Mouse (Mus musculus) inflammation-experienced regulatory T-cells, adult 6 months (primary cell): ENCODE measurements around the gene C1ql3. TPM values are rescaled to one million over a fixed set of nuclear protein-coding genes. Genes with fewer than 3 reads are reported as not detected.

ENCODE experiments used
- polyA plus RNA-seq, 3 experiments: library from polyadenylated mRNA; unstranded; fragments of 100-300 nt; shearing (Covaris generic); gene quantifications; one replicate each; pipeline ENCODE4 v1.2.1; 2017

C1ql3 gene
- polyA plus RNA-seq, 3 experiments from 2014 or later: not detected

Other genes starting within 250 kb of the C1ql3 start
- gene Pter, start 87.8 kb downstream of the C1ql3 start, polyA plus RNA-seq: 1 to 10 TPM; 3.9 to 7.3 (median 5.2) TPM